Mouse (Mus musculus) G1E (cell line): ENCODE results near the gene Tas2r126. TPM values are rescaled to one million over a fixed set of nuclear protein-coding genes. Genes with fewer than 3 reads are reported as not detected.

Source experiments
- ATAC-seq: 2 replicates; pipeline ENCODE4 v1.8.0; 2016; ENCODE audit warnings: mild to moderate bottlenecking; ENCODE audit not compliant: insufficient number of reproducible peaks, poor library complexity, low FRiP score, severe bottlenecking; ENCODE audit errors: extremely low read depth
- DNase-seq: peaks from one replicate; pipeline ENCODE4 v3.0.0; 2012; ENCODE audit warnings: low spot score
- H3K27me3 ChIP-seq: 2 replicates; pipeline ENCODE4 v1.6.1; 2012; ENCODE audit warnings: mild to moderate bottlenecking, low read length, inconsistent platforms; ENCODE audit not compliant: insufficient read depth
- H3K36me3 ChIP-seq: replicated peaks from 2 replicates; pipeline ENCODE3; 2012; ENCODE audit warnings: mild to moderate bottlenecking, inconsistent platforms
- H3K4me1 ChIP-seq: 2 replicates; pipeline ENCODE4 v1.6.1; 2012; ENCODE audit warnings: low read depth, low read length, inconsistent platforms, mixed read lengths; ENCODE audit not compliant: insufficient read depth
- H3K4me3 ChIP-seq: 2 replicates; pipeline ENCODE4 v1.5.1; 2012; ENCODE audit warnings: low read depth, mild to moderate bottlenecking, inconsistent platforms, low read length, moderate library complexity, mixed read lengths
- H3K9me3 ChIP-seq: replicated peaks from 2 replicates; pipeline ENCODE4 v1.6.1; 2012; ENCODE audit warnings: inconsistent platforms
- CTCF ChIP-seq: IDR thresholded peaks from 2 replicates; pipeline ENCODE4 v1.5.1; 2012; ENCODE audit warnings: low read depth, low read length, inconsistent platforms, mixed read lengths
- GATA1 ChIP-seq: IDR thresholded peaks from 2 replicates; pipeline ENCODE4 v1.6.1; 2012; ENCODE audit warnings: borderline replicate concordance, low read length, inconsistent platforms, mixed read lengths
- GATA2 ChIP-seq: IDR thresholded peaks from 2 replicates; pipeline ENCODE4 v1.6.1; 2012; ENCODE audit warnings: low read depth, low read length, inconsistent platforms, borderline replicate concordance
- POLR2AphosphoS5 ChIP-seq: IDR thresholded peaks from 2 replicates; pipeline ENCODE4 v1.6.1; 2012; ENCODE audit warnings: low read depth, low read length, inconsistent platforms; ENCODE audit not compliant: insufficient replicate concordance
- TAL1 ChIP-seq: conservative IDR thresholded peaks from 2 replicates; pipeline ENCODE4 v1.6.1; 2012; ENCODE audit warnings: low read depth, low read length, inconsistent platforms, mixed read lengths
- polyA plus RNA-seq: library from polyadenylated mRNA; stranded (reverse); fragments of >175 nt; gene quantifications from 2 replicates; pipeline ENCODE4 v1.2.3, GENCODE M21; 2012
- total RNA-seq, 2 experiments: library from RNA; stranded (forward) in 1 of 2; stranded (reverse) in 1 of 2; fragments of 200-1000 nt in 1 of 2; fragments of >200 nt in 1 of 2; fragmentation: Nextera tagmentation in 1 of 2; gene quantifications; 2 replicates each; pipeline ENCODE4 v1.2.3; 2014 to 2017

Gene Tas2r126
- total and polyA plus RNA-seq, 3 experiments, result not detected

GRCm38 (mm10) chr6:42398998-42399397 is 35.3 kb upstream of the Tas2r126 start:
- DNase-seq, result no peak
- no peak for ATAC-seq
- Histone ChIP-seq H3K4me3 (no peak overlapping the region), H3K9me3 (no peaks in the 10 kb centered on the region), H3K4me1 (no peaks in the 10 kb centered on the region), H3K36me3 (no peaks in the 10 kb centered on the region), H3K27me3 (0 out of 2 replicates have a peak, but pooled peaks cover 3% of the 10 kb centered on the region)
- TF ChIP-seq GATA2 (no peak), POLR2AphosphoS5 (no peak), GATA1 (no peak), TAL1 (no peak), CTCF (no peak)

DNA sequence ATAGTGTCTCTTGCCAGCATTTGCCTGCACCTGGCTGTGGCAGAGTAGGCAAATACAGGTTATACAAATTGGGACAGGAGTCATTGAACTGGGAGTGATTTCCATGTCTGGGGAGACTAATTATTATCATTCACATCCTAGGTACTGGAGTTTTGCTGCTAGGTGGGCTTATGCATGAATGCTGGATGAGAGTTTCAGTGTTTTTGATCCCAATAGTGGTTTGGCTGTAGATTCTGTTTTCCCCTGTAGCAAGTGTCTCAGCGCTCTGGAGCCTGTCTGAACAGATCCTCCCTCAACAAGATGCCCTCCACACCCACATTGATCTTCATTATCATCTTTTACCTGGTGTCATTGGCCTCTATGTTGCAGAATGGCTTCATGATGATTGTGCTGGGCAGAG is 34.4 kb upstream of the Tas2r126 start, which contains the start of gene Tas2r143:
Gene Tas2r143, plus strand, starts transcription at position 301 of the 400 bp plus-strand sequence.
- Histone ChIP-seq H3K27me3 (0 out of 2 replicates have a peak, but pooled peaks cover 3% of the 10 kb centered on the region), H3K9me3 (no peaks in the 10 kb centered on the region), H3K36me3 (no peaks in the 10 kb centered on the region), H3K4me3 (no peak within 1 kb of the TSS), H3K4me1 (no peaks in the 10 kb centered on the region)
- TF ChIP-seq GATA1, result no peak
- no peak for TF ChIP-seq CTCF
- TF ChIP-seq POLR2AphosphoS5, result no peak
- no peak for TF ChIP-seq TAL1
- TF ChIP-seq GATA2, result no peak
- DNase-seq (no peak), ATAC-seq (no peak)

GRCm38 (mm10) chr6:42405134-42405533 is 29.2 kb upstream of the Tas2r126 start, which contains the start of gene Tas2r135:
TSS of gene Tas2r135 (plus strand) at chr6:42405434.
- no peaks in the 10 kb centered on the region for H3K27me3 ChIP-seq
- H3K9me3 ChIP-seq, result no peaks in the 10 kb centered on the region
- no peak within 1 kb of the TSS for H3K4me3 ChIP-seq
- no peaks in the 10 kb centered on the region for H3K36me3 ChIP-seq
- TF ChIP-seq GATA2 (no peak), GATA1 (no peak), TAL1 (no peak), CTCF (no peak), POLR2AphosphoS5 (no peak)
- DNase-seq (no peak), ATAC-seq (no peak)
- H3K4me1 ChIP-seq, result no peaks in the 10 kb centered on the region

DNA sequence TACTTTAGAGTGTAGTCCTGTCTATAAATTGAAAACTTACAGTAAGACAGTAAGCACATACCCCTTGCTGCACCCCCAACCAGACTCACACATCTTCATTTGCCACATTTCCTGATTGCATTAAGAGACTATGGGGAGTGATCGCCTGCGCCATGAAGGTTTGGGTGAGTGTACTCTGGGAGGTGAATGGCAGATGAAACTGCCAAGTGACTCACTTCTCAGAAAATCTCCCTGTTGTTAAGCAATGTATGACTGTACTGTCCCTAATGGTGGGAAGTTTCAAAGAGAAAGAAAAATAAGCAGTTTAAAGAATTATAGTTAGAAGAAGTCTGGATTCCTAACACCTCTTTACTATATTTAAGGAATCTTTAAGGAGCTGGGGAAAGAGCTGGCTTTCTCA is 14.9 kb upstream of the Tas2r126 start:
- TF ChIP-seq POLR2AphosphoS5 (no peak), CTCF (no peak), TAL1 (no peak), GATA2 (no peak)
- ATAC-seq (no peak), DNase-seq (no peak)
- no peaks in the 10 kb centered on the region for H3K27me3 ChIP-seq
- H3K4me3 ChIP-seq, result no peak overlapping the region
- no peaks in the 10 kb centered on the region for H3K4me1 ChIP-seq
- no peaks in the 10 kb centered on the region for H3K9me3 ChIP-seq
- no peaks in the 10 kb centered on the region for H3K36me3 ChIP-seq

DNA sequence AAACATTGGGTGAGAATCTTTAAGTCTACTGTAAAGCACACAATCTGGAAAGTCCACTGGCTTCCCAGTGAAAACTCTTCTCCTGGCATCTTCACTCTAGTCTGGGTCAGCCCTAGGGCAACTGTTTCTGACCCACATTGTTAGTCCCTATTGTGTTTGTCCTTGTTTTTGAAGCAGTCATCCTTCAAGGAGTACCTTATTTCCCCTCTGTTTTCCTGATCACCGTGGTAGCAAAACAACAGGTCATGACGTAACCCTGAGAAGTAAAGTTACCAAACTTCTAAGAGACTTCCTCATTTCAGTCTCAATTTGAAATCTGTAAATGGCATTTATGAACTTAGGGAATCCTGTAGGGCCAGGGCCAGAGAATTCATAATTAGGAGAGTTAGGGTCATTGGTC is 12.9 kb upstream of the Tas2r126 start:
- TF ChIP-seq TAL1 (no peak), GATA2 (no peak), GATA1 (no peak), POLR2AphosphoS5 (no peak), CTCF (no peak)
- DNase-seq (no peak), ATAC-seq (no peak)
- Histone ChIP-seq H3K27me3 (no peaks in the 10 kb centered on the region), H3K4me1 (no peaks in the 10 kb centered on the region), H3K36me3 (no peaks in the 10 kb centered on the region), H3K4me3 (no peak overlapping the region), H3K9me3 (no peaks in the 10 kb centered on the region)

- H3K27me3 ChIP-seq, result no peaks in the 10 kb centered on the region
- no peak for DNase-seq
- ATAC-seq, result no peak
- TF ChIP-seq GATA2 (no peak), CTCF (no peak), GATA1 (no peak), POLR2AphosphoS5 (no peak), TAL1 (no peak)
- H3K9me3 ChIP-seq, result no peaks in the 10 kb centered on the region
- H3K4me3 ChIP-seq, result no peak overlapping the region
- H3K36me3 ChIP-seq, result no peaks in the 10 kb centered on the region
- H3K4me1 ChIP-seq, result no peaks in the 10 kb centered on the region
These were observed 9.9 kb upstream of the Tas2r126 start for GRCm38 (mm10) chr6:42424472-42424871.
